In the genomic region with DNA sequence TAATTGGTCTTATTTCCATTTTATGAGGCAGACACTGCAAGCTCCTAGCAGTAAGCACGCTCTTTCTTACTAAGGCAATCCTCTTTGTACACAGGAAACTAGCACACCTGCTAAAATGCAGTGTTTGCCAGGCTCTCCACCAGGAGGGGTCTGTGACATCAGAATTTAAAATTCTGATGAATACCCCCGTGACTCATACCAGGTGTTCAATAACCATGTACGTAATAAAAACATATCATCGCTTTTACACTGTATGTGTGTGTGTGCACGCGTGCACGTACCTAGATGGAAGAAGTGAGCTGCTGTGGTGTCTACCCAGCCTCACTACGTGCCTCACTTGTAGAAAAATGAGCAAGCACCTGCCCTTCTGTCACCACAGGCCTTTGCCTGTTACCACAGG, we compare ENCODE assay signal across 29 mouse cellular contexts. TPM values are rescaled to one million over a fixed set of nuclear protein-coding genes. Genes with fewer than 3 reads are reported as not detected.
DNase-seq lines count a peak whose midpoint lies in the region; ATAC-seq and TF ChIP-seq lines count a peak whose summit lies in the region.
"Had no signal": no experiment of that assay in that cellular context is flagged by ENCODE, and none has a peak within 500 bp of the region (broad histone marks: within the 10 kb centered on the region; RNA-seq: fewer than 3 reads in every experiment).

No protein-coding gene starts in this region.

- no peaks in the 10 kb centered on the region for H3K27me3 ChIP-seq in stomach, postnatal 0 days (ENCODE audit: control insufficient read depth, insufficient read depth, low read length)
- H3K27me3 ChIP-seq: heart, embryonic 12.5 days; hindbrain, embryonic 13.5 days; liver, embryonic 15.5 days; lung, embryonic 15.5 days; megakaryocyte, embryonic 14.5 days; midbrain, embryonic 13.5 days had no signal

- no peaks in the 10 kb centered on the region for H3K9me3 ChIP-seq in stomach, postnatal 0 days (ENCODE audit: control insufficient read depth, low read length)
- H3K9me3 ChIP-seq: G1E; heart, embryonic 12.5 days; hindbrain, embryonic 13.5 days; liver, embryonic 15.5 days; lung, embryonic 15.5 days; megakaryocyte, embryonic 14.5 days; midbrain, embryonic 13.5 days had no signal

- H3K4me1 ChIP-seq in olfactory bulb, adult 2 months (ENCODE audit: control insufficient read depth, insufficient read depth, low read length) = peaks cover 11% of the 10 kb centered on the region
- no peaks in the 10 kb centered on the region for H3K4me1 ChIP-seq in stomach, postnatal 0 days (replicated peaks; ENCODE audit: control insufficient read depth, insufficient read depth)
- H3K4me1 ChIP-seq: lung, embryonic 15.5 days had no signal

- no peak for DNase-seq in left cerebral cortex, adult 2 months (ENCODE audit: extremely low spot score in 1 of 2, low spot score in 2 of 2)
- no peak for DNase-seq in left cerebral cortex, adult 11 months (ENCODE audit: low spot score)
- peak; percentile 55 for DNase-seq in T-cell, adult 2 months (ENCODE audit: low spot score)
- DNase-seq in thymus, postnatal 25 days = peak; percentile 40
- no peak for DNase-seq in stomach, postnatal 0 days (ENCODE audit: low spot score)
- no peak for DNase-seq in adrenal gland, postnatal 4 days (ENCODE audit: low spot score in 2 of 2)
- DNase-seq: adrenal gland, postnatal 10 days; cerebellum, adult 11 months; cerebellum, adult 9-10 months; cerebellum, postnatal 36 days; gastrocnemius, postnatal 25 days; heart, adult 2 months; heart, postnatal 4 days; kidney, adult 9 months; kidney, postnatal 14 days; left cerebral cortex, postnatal 4 days; liver; spleen, adult 18-20 months had no signal

- intact Hi-C loops in left cerebral cortex, adult 2 months (cut with DNase I) = no loop called here

- H3K4me3 ChIP-seq in left cerebral cortex, adult 2 months = no peak overlapping the region
- H3K4me3 ChIP-seq in olfactory bulb, adult 2 months (ENCODE audit: insufficient read depth, low read depth, low read length) = no peak overlapping the region
- no peak overlapping the region for H3K4me3 ChIP-seq in stomach, postnatal 0 days (ENCODE audit: low read depth, low read length)
- H3K4me3 ChIP-seq: heart, adult 2 months; heart, embryonic 12.5 days; hindbrain, embryonic 13.5 days; liver, embryonic 15.5 days; lung, embryonic 15.5 days; megakaryocyte, embryonic 14.5 days; midbrain, embryonic 13.5 days had no signal

- TF ChIP-seq POLR2A in olfactory bulb, adult 2 months (IDR thresholded peaks at IDR 0.05; ENCODE audit: insufficient read depth, low read depth, low read length) = no peak

- ATAC-seq in stomach, postnatal 0 days (ENCODE audit: low FRiP score, low TSS enrichment) = no peak
- ATAC-seq: forebrain, embryonic 14.5 days; intestine, postnatal 0 days; midbrain, embryonic 13.5 days had no signal

- H3K36me3 ChIP-seq in stomach, postnatal 0 days (ENCODE audit: control insufficient read depth, insufficient read depth, low read length) = no peaks in the 10 kb centered on the region

- no peak for TF ChIP-seq CTCF in left cerebral cortex, adult 2 months (IDR thresholded peaks at IDR 0.05)
- no peak for TF ChIP-seq CTCF in olfactory bulb, adult 2 months (IDR thresholded peaks at IDR 0.05; ENCODE audit: insufficient read depth, low read depth, low read length)
- no peak for TF ChIP-seq CTCF in stomach, postnatal 0 days (IDR thresholded peaks at IDR 0.05; ENCODE audit: low read depth)

- no peak overlapping the region for H3K9ac ChIP-seq in stomach, postnatal 0 days (ENCODE audit: low read length)
- H3K9ac ChIP-seq: heart, embryonic 12.5 days; hindbrain, embryonic 13.5 days; liver, embryonic 15.5 days; lung, embryonic 15.5 days; midbrain, embryonic 13.5 days had no signal

- TF ChIP-seq EP300 in stomach, postnatal 0 days (optimal IDR thresholded peaks at IDR 0.05) = no peak

- peak overlapping the region; percentile 63 for H3K27ac ChIP-seq in left cerebral cortex, adult 2 months
- H3K27ac ChIP-seq in olfactory bulb, adult 2 months (ENCODE audit: insufficient read depth, low read depth, low read length) = 0 out of 2 replicates have a peak overlapping the region, but pooled peaks have one; percentile 40
- H3K27ac ChIP-seq in stomach, postnatal 0 days (replicated peaks) = no peak overlapping the region
- H3K27ac ChIP-seq: heart, adult 2 months; hindbrain, embryonic 13.5 days; liver, embryonic 15.5 days; lung, embryonic 15.5 days; midbrain, embryonic 13.5 days had no signal

- H3K4me2 ChIP-seq in stomach, postnatal 0 days (replicated peaks; ENCODE audit: low read depth) = no peak overlapping the region
- H3K4me2 ChIP-seq: heart, embryonic 12.5 days; hindbrain, embryonic 13.5 days; liver, embryonic 15.5 days; lung, embryonic 15.5 days; midbrain, embryonic 13.5 days had no signal

- WGBS in olfactory bulb, adult 2 months = 88% methylated on average over 8 of the region's 8 CpGs
- 88% methylated on average over 8 of the region's 8 CpGs for WGBS in stomach, postnatal 0 days

RNA-seq across cellular contexts. Expression of gene Rnf169, which starts 26.0 kb away (rescaled TPM):
- 10 to 100 TPM; 49.4 to 51.3 TPM for total RNA-seq in left cerebral cortex, adult 2 months (2021)
- polyA plus RNA-seq in olfactory bulb, adult 2 months (2012; ENCODE audit: insufficient read depth, insufficient read length, low replicate concordance, missing spikeins) = 42.4 TPM in 1 of 2 replicates, not detected in the other
- polyA plus RNA-seq in stomach, postnatal 0 days (2015; fragmentation: Nextera tagmentation; extraction: Ambion mirVana) = 1.8 and 2.0 TPM in 2 replicates
- 10 to 100 TPM; 24.5 to 25.6 TPM for total RNA-seq in adrenal gland, postnatal 4 days (2021)

RNA-seq across cellular contexts. Expression of gene Chrdl2, which starts 51.8 kb away (rescaled TPM):
- under 1 TPM; 0.34 to 0.49 TPM for total RNA-seq in left cerebral cortex, adult 2 months (2021)
- not detected in 2 replicates for polyA plus RNA-seq in olfactory bulb, adult 2 months (2012; ENCODE audit: insufficient read depth, insufficient read length, low replicate concordance, missing spikeins)
- polyA plus RNA-seq in stomach, postnatal 0 days (2015; fragmentation: Nextera tagmentation; extraction: Ambion mirVana) = 0.44 and 2.0 TPM in 2 replicates
- total RNA-seq in adrenal gland, postnatal 4 days (2021) = not detected
- total RNA-seq: adrenal gland, postnatal 10 days; heart, postnatal 4 days; left cerebral cortex, postnatal 4 days; neutrophil, adult 5-6 weeks had no signal
- polyA plus RNA-seq: forebrain, embryonic 14.5 days; G1E; liver, embryonic 15.5 days; lung, embryonic 15.5 days; midbrain, embryonic 13.5 days had no signal

Comparison
In these comparisons a context has a peak if more than half of its experiments do, and no peak if none do; other contexts are left out.
1. DNase-seq: peak in T-cell, adult 2 months (single experiment) and thymus, postnatal 25 days (single experiment); none in left cerebral cortex, adult 2 months (0 of 2), left cerebral cortex, adult 11 months (single experiment), stomach, postnatal 0 days (single experiment) and adrenal gland, postnatal 4 days (0 of 2).